Mouse (Mus musculus) forelimb bud, embryonic 11.5 days (tissue): ENCODE data around the gene C87414.
"Not testable (repeated sequence)": the region's sequence is repeated elsewhere in the genome, so short reads cannot be mapped to it uniquely, and the experiment has no call there.

Experiments used
- DNase-seq: peaks from one replicate; pipeline ENCODE4 v3.0.0-alpha.2; 2012; ENCODE audit warnings: low read depth, low spot score

The C87414 gene

DNA sequence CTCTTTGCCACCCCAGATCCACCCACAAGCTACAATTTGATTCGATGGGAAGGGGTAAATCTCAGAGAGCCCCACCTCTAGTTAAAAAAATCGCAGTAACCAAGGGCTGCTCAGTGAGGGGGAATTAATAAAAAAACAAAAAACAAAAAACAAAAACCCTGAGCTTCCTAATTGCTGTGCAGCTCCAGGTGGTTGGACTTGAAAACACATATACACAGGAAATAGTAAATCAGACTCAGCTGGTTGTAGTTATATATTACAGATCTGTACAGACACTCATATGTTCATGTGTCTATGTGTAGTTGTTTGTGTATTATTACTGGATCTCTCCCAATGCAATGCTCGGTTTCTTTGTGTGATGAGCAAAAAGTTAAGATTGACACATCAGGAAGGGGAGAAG is at the start of gene C87414:
TSS of gene C87414 (minus strand) at position 101 of the 400 bp plus-strand sequence.
- not testable (repeated sequence) for DNase-seq

DNA sequence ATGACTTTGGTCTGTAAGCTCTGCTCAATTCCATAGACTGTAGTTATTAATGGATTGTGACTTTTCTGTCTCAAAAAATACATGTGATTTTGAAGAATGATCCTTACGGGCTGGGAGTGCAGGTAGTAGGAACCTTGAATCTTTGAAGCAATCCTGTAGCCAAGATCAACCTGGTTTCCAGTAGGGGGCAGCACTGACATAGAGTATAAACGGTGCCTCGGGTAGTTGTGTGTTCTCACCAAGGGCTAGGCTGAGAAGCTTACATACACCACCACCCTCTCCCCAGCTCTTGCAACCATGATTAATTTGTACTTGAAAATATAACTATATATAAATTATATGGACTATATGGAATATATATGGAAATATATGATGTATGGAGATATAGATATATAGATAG is 13.3 kb upstream of the C87414 start:
- not testable (repeated sequence) for DNase-seq
